In the genomic region with DNA sequence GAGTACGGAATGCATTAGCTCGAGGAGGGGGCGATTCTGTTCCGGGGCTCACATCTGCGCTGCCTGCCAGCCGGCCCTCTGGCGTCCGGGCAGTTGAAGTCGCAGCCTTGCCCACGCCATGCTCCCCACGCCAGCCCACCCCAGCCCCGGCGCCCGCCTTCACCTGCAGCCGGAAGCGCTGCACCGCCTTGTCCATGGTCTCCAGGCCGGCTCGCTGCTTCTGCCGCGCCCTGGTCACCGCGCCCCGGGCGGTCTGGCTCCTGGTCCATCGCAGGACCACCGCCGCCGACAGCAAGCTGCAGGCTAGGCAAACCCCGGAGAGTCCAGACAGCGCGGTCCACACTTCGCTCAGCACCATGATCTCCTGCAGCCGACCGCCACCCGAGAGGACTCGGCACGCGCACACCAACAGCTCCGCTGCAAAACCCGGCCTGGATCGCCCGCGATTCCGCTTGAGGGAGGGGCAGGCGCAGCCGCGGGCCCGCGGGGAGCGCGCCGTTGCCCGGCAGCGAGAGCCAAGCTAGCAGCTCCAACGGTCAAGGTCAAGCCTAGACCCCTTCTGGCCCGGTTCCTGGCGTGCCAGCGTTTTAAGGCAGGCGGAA, we compare ENCODE assay signal across 8 mouse cellular contexts. TPM values are rescaled to one million over a fixed set of nuclear protein-coding genes. Genes with fewer than 3 reads are reported as not detected.
DNase-seq lines count a peak whose midpoint lies in the region; ATAC-seq and TF ChIP-seq lines count a peak whose summit lies in the region.

No protein-coding gene starts in this region.

- H3K4me1 ChIP-seq in cortical plate, adult 2 months (ENCODE audit: control insufficient read depth, insufficient read depth, low read length), result peaks cover 2% of the 10 kb centered on the region; the same call in 1 of the 2 replicates
- H3K4me1 ChIP-seq in intestine, embryonic 14.5 days (replicated peaks; ENCODE audit: control insufficient read depth, insufficient read depth, low read length), result 0 out of 2 replicates have a peak, but pooled peaks cover 2% of the 10 kb centered on the region
- H3K4me1 ChIP-seq in midbrain, embryonic 10.5 days, result peaks cover 26% of the 10 kb centered on the region

- no peaks in the 10 kb centered on the region for H3K9me3 ChIP-seq in intestine, embryonic 14.5 days (ENCODE audit: control insufficient read depth, low read length)
- no peaks in the 10 kb centered on the region for H3K9me3 ChIP-seq in midbrain, embryonic 10.5 days (replicated peaks)

- H3K4me3 ChIP-seq in cortical plate, adult 2 months (ENCODE audit: insufficient read depth, low read length), result peak overlapping the region; percentile 75
- H3K4me3 ChIP-seq in intestine, embryonic 14.5 days (ENCODE audit: low read depth, low read length), result peak overlapping the region; percentile 55
- H3K4me3 ChIP-seq in midbrain, embryonic 10.5 days, result peak overlapping the region; percentile 79

- H3K27me3 ChIP-seq in intestine, embryonic 14.5 days (replicated peaks; ENCODE audit: control insufficient read depth, insufficient read depth, low read length), result peaks cover 56% of the 10 kb centered on the region
- peaks cover 78% of the 10 kb centered on the region for H3K27me3 ChIP-seq in midbrain, embryonic 10.5 days (ENCODE audit: low read depth, poor library complexity, severe bottlenecking)

- ATAC-seq in activated CD4-positive, CD25-positive, alpha-beta regulatory T cell, adult 4 months, result peak; percentile 54
- ATAC-seq in intestine, embryonic 14.5 days (replicated peaks; ENCODE audit: low FRiP score, low TSS enrichment, low read depth), result peak; percentile 82

- under 1% methylated on average over 60 of the region's 60 CpGs for WGBS in intestine, embryonic 14.5 days
- under 1% methylated on average over 60 of the region's 60 CpGs for WGBS in midbrain, embryonic 10.5 days

- peak overlapping the region; percentile 93 for H3K4me2 ChIP-seq in intestine, embryonic 14.5 days (ENCODE audit: low read length)

- intact Hi-C loops in left cerebral cortex, postnatal 36 days (cut with DNase I), result no loop called here

- TF ChIP-seq CTCF in cortical plate, adult 2 months (IDR thresholded peaks at IDR 0.05; ENCODE audit: extremely low read depth, insufficient read depth, low read length), result no peak

- H3K27ac ChIP-seq in cortical plate, adult 2 months (ENCODE audit: insufficient read depth, low read length), result peak overlapping the region; percentile 97
- no peak overlapping the region; the same call in 1 of the 2 replicates for H3K27ac ChIP-seq in intestine, embryonic 14.5 days (ENCODE audit: low read depth)
- H3K27ac ChIP-seq in midbrain, embryonic 10.5 days (replicated peaks), result peak overlapping the region; percentile 84

- peak; percentile 48 for DNase-seq in gastrocnemius, postnatal 25 days
- DNase-seq in intestine, embryonic 14.5 days (ENCODE audit: low spot score), result peak; percentile 88
- peak; percentile 77 to 83 for DNase-seq in left cerebral cortex, postnatal 36 days (ENCODE audit: low spot score in 2 of 2)
- DNase-seq in midbrain, embryonic 10.5 days (ENCODE audit: low spot score), result peak; percentile 89
- peak; percentile 66 to 68 for DNase-seq in right cerebral cortex, postnatal 36 days (ENCODE audit: low spot score in 2 of 2)
- no peak for DNase-seq in c-Kit-positive CD71-positive TER-119-positive erythroid progenitor cells, embryonic 14.5 days (ENCODE audit: low spot score)

- H3K9ac ChIP-seq in intestine, embryonic 14.5 days (ENCODE audit: low read length), result peak overlapping the region; percentile 52

- no peaks in the 10 kb centered on the region for H3K36me3 ChIP-seq in intestine, embryonic 14.5 days (ENCODE audit: control insufficient read depth, insufficient read depth, low read length)
- no peaks in the 10 kb centered on the region for H3K36me3 ChIP-seq in midbrain, embryonic 10.5 days

- peak; percentile 47; the same call in 1 of the 2 replicates for TF ChIP-seq POLR2A in cortical plate, adult 2 months (IDR thresholded peaks at IDR 0.05; ENCODE audit: extremely low read depth, insufficient read depth, low read length)

RNA-seq across cellular contexts. Expression of a gene that starts 0.3 kb away (rescaled TPM):
- polyA plus RNA-seq in activated CD4-positive, CD25-positive, alpha-beta regulatory T cell, adult 4 months (2017; shearing (Covaris generic)), result 10 to 100 TPM; 35.9 to 43.4 TPM
- 133 and 159 TPM in 2 replicates for polyA plus RNA-seq in cortical plate, adult 2 months (2012; rRNA removed)
- total RNA-seq in gastrocnemius, postnatal 25 days (2021), result under 1 TPM; 0.35 to 0.46 TPM
- polyA plus RNA-seq in intestine, embryonic 14.5 days (2014; fragmentation: Nextera tagmentation; extraction: Ambion mirVana), result 13.5 and 19.2 TPM in 2 replicates
- total RNA-seq in left cerebral cortex, postnatal 36 days (2021), result 10 to 100 TPM; 93.9 to 96.0 TPM
- 1.4 and 2.7 TPM in 2 replicates for polyA plus RNA-seq in midbrain, embryonic 10.5 days (2016; fragmentation: Nextera tagmentation; extraction: Ambion mirVana)

RNA-seq across cellular contexts. Expression of a gene that starts 36.3 kb away (rescaled TPM):
- polyA plus RNA-seq in activated CD4-positive, CD25-positive, alpha-beta regulatory T cell, adult 4 months (2017; shearing (Covaris generic)), result 10 to 100 TPM; 21.7 to 26.9 TPM
- 8.8 and 9.4 TPM in 2 replicates for polyA plus RNA-seq in cortical plate, adult 2 months (2012; rRNA removed)
- total RNA-seq in gastrocnemius, postnatal 25 days (2021), result 10 to 100 TPM; 15.3 to 16.7 TPM
- polyA plus RNA-seq in intestine, embryonic 14.5 days (2014; fragmentation: Nextera tagmentation; extraction: Ambion mirVana), result 21.6 and 22.4 TPM in 2 replicates
- 10 to 100 TPM in 1 of 2 experiments, 1 to 10 TPM in 1; 9.0 to 11.0 TPM for total RNA-seq in left cerebral cortex, postnatal 36 days (2021)
- 20.4 and 21.2 TPM in 2 replicates for polyA plus RNA-seq in midbrain, embryonic 10.5 days (2016; fragmentation: Nextera tagmentation; extraction: Ambion mirVana)

RNA-seq across cellular contexts. Expression of a gene that starts 57.5 kb away (rescaled TPM):
- polyA plus RNA-seq in activated CD4-positive, CD25-positive, alpha-beta regulatory T cell, adult 4 months (2017; shearing (Covaris generic)), result 1,000 to 10,000 TPM in 1 of 2 experiments, 100 to 1,000 TPM in 1; 979 to 1,004 TPM
- polyA plus RNA-seq in cortical plate, adult 2 months (2012; rRNA removed), result 672 and 678 TPM in 2 replicates
- total RNA-seq in gastrocnemius, postnatal 25 days (2021), result 1,000 to 10,000 TPM in 1 of 2 experiments, 100 to 1,000 TPM in 1; 981 to 1,020 TPM
- 595 and 617 TPM in 2 replicates for polyA plus RNA-seq in intestine, embryonic 14.5 days (2014; fragmentation: Nextera tagmentation; extraction: Ambion mirVana)
- 100 to 1,000 TPM; 411 to 431 TPM for total RNA-seq in left cerebral cortex, postnatal 36 days (2021)
- 444 and 449 TPM in 2 replicates for polyA plus RNA-seq in midbrain, embryonic 10.5 days (2016; fragmentation: Nextera tagmentation; extraction: Ambion mirVana)

RNA-seq across cellular contexts. Expression of a gene that starts 57.7 kb away (rescaled TPM):
- 10 to 100 TPM; 17.5 to 17.9 TPM for polyA plus RNA-seq in activated CD4-positive, CD25-positive, alpha-beta regulatory T cell, adult 4 months (2017; shearing (Covaris generic))
- 32.3 and 33.7 TPM in 2 replicates for polyA plus RNA-seq in cortical plate, adult 2 months (2012; rRNA removed)
- 10 to 100 TPM; 17.8 to 20.3 TPM for total RNA-seq in gastrocnemius, postnatal 25 days (2021)
- polyA plus RNA-seq in intestine, embryonic 14.5 days (2014; fragmentation: Nextera tagmentation; extraction: Ambion mirVana), result 73.4 and 78.9 TPM in 2 replicates
- total RNA-seq in left cerebral cortex, postnatal 36 days (2021), result 10 to 100 TPM; 42.3 to 43.7 TPM
- polyA plus RNA-seq in midbrain, embryonic 10.5 days (2016; fragmentation: Nextera tagmentation; extraction: Ambion mirVana), result 67.9 and 73.8 TPM in 2 replicates
